Mouse (Mus musculus): ENCODE results near the gene Mycbp.
"Not testable (repeated sequence)": the region's sequence is repeated elsewhere in the genome, so short reads cannot be mapped to it uniquely, and the experiment has no call there.

Mycbp gene

GRCm38 (mm10) chr4:123904333-123905125 lies at the start of gene Mycbp:
Gene Mycbp, plus strand, starts transcription at chr4:123904832.
- DNase-seq = peak; percentile 99

DNA sequence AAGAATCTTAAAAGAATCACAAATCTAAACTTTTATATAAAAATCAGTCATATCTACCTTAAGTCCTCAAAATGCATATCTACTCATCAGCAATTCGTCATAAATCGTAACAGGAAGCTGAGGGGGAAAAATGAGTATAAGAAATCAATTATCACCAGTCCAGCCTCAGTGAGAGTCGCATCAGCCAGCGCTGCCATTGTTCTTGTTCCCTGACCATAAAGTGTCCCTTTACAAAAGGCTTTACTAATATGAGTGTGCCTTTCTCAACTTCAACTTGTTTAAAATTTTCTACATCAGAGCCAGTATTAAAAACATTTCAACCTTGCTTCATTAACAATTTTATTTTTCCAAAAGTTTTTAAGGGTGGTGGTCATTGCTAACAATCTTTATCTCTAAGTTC lies 47.7 kb upstream of the Mycbp start:
- DNase-seq = no peak

GRCm38 (mm10) chr4:123858090-123858489 lies 46.5 kb upstream of the Mycbp start:
- no peak for DNase-seq

DNA sequence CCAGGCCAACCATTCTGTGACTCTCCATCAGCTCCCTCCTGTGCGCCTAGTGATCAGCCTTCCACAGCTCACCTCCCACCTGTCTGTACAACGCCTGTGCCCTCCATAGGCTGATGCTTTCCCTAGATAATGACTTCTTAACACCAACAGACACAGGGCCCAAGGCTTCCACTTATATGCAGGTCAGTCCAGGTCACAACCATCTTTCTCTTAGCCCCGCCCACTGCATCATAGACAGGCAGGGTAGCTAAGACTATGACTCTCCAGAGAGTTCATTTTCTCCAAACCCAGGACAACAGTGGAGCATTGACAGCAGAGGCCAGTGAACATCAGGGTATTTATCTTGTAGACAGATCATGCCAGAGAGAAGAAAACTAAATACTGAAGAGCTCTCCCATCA lies 45.3 kb upstream of the Mycbp start, which contains the start of gene 4933427I04Rik:
Gene 4933427I04Rik, plus strand, starts transcription at position 301 of the 400 bp plus-strand sequence.
- DNase-seq = no peak

DNA sequence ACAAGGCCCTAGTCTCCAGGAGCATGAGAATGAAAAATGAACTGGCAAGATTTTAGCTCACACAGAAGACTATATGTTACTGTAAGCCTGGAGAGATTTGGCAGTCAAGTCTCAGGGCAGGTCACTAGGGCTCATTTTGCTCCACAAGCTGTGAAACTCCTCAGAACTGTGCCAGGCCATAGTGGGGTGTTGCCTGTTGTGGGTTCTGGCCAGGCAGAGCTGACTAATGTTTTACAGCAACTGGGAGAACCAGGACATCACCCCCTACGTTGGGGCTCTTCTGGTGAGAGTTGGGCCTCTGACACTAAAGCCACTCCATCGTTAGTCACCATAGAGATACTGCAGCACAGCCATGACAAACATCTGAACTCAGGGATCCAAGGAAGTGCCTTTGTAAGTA lies 44.8 kb upstream of the Mycbp start:
- DNase-seq = no peak

DNA sequence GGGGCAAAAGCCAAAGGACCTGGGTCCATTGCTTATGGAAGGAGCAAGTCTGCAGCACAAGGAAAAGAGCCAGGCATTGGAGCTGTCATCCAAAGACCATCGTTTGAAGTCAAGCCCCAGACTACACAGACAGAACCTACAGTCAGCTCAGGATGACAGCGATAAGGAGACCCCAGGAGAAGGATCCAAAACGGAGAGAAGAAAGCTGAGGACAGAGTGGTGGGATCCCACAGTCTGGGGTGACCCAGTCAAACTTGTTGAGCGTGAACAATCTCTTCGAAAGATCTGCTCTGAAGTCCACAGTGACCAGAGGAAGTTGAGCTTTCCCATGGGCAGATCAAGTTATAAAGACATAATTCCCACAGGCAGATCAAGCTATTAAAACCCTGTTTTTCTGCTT lies 44.0 kb upstream of the Mycbp start:
- DNase-seq = no peak

- DNase-seq = no peak
Measured at GRCm38 (mm10) chr4:123893726-123894125, 10.9 kb upstream of the Mycbp start.

GRCm38 (mm10) chr4:123894295-123894694 lies 10.3 kb upstream of the Mycbp start:
- DNase-seq = no peak

DNA sequence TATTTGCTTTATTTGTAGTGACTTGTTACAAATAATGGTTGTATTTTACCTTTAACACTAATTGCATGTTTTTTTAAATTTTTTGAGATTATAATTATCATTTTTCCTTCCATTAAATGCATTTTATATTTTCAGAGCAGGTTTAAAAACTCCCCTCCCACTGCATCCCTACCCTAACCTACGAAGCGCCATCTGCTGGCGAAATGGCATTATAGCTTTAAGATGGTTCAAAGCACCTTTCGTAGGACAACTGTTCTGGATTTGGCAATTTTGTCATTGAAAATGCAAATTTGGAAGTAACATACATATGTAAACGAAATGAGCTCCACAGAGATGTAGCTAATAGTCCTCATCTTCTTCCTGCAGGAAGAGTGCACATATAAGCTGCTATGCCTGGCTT lies 5.9 kb upstream of the Mycbp start:
- DNase-seq = peak; percentile 18

GRCm38 (mm10) chr4:123903432-123903831 lies 1.2 kb upstream of the Mycbp start:
- no peak for DNase-seq

DNA sequence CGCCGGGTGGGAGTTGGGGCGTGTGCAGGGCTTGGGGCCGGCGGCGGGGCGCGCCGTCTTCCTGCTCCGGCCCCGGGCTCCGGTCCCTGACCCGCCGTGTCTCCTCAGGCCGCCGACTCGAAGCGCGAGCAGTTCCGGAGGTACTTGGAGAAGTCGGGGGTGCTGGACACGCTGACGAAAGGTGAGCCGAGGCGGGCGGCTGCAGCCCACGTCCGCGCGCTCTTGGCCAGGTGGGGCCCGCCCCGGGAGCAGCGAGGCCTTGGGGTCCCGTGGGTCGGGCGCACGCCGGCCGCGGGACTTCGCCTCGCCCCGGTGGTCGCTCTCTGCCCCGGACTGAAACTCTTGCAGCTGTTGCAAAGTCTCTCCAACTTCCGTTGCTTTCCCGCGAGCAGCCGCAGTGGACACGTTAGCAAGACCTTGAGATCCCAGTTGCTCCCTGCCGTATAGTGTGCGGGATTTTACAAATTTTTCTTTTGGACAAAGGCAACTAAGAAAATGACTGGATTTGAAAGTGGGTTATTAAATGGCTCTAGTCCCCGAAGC lies 565 bp downstream of the Mycbp start:
- no peak for DNase-seq

- DNase-seq = no peak
Measured at GRCm38 (mm10) chr4:123911503-123911902, 6.9 kb downstream of the Mycbp start.

GRCm38 (mm10) chr4:123912431-123912830 lies 7.8 kb downstream of the Mycbp start:
- DNase-seq = no peak

DNA sequence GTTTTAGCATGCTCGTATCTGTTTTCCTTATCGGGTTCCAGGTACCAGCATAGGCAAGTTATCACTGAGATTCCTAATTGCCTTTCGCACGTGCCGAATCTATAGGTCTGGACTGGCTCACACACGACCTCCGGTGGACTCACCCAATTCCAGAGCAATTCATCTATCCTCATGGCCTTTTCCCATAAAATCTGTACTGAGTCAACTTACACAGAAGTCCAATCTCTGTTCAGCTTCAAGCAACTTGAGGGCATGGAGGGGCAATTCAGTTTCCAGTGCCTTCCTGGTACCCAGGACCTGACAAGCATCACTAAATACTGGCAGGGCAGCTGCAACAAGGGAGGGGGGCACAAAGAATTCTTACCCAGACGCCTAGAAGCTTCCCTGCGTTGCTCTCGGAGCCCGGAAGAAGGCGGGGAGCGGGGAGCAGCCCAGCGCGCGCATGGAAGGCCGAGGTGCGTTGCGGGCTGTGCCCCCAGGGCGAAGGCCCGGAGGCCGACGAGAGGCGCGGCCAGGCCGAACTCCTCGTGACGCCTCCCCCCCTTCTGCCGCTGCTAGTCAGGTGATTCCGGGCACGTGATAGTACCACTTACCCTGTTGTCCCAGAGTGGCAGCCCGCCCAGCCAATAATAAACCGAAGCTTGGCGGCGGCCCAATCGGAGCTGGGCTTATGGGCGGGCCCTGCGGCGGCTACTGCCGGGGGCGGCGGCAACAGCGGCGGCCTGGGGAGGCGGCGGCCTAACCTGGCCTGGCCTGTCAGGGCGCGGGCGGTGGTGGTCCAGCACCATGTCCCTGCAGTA lies 12.3 kb downstream of the Mycbp start, which contains the start of gene Rragc:
Gene Rragc, plus strand, starts transcription at position 699 of the 800 bp plus-strand sequence.
- peak; percentile 100 for DNase-seq

DNA sequence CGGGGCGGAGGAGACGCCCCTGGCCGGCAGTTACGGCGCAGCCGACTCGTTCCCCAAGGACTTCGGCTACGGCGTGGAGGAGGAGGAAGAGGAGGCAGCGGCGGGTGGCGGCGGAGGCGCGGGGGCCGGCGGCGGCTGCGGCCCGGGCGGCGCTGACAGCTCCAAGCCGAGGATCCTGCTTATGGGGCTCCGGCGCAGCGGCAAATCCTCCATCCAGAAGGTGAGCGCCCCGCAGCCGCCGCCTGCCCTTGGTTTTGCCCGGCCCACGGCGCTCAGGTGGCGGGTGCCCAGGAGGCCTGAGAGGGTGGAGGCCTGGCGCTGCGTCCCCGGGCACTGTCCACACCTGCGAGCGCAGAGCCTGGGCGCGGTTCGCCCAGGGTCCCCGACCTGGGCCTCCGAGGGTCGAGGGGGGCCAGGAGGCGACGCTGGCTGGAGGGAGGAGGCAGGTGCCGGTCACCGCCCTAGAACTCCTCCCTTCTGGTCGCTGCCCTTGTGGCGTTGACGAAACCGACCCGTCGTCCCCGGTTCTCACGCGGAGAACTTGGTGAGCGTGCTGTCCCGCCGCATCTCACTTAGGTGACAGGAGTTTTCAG lies 13.0 kb downstream of the Mycbp start, which contains the start of gene 4930535I16Rik:
Gene 4930535I16Rik, minus strand, starts transcription at position 475 of the 593 bp plus-strand sequence.
- no peak for DNase-seq

GRCm38 (mm10) chr4:123918851-123919250 lies 14.2 kb downstream of the Mycbp start:
- DNase-seq = no peak

- DNase-seq = no peak
Measured at GRCm38 (mm10) chr4:123921055-123921565, 16.5 kb downstream of the Mycbp start.

DNA sequence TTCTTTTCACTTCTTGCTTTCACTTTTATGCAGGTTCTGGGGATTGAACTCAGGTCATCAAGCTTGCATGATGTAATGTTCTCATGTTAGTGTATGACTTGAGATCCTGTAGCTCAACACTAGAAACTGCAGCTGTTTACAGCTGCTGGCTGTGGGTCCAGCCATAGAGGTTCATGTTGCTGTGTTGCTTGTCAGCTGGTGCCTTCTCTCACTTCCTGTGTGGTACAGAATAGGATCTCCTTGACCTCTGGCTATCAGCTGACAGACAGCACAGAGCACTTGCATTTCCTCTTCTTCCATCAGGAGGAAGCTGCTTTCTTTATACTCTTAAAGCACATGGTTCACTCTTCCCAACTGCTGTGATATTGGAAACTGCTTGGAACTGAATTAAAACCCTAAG lies 23.3 kb downstream of the Mycbp start:
- DNase-seq = no peak

DNA sequence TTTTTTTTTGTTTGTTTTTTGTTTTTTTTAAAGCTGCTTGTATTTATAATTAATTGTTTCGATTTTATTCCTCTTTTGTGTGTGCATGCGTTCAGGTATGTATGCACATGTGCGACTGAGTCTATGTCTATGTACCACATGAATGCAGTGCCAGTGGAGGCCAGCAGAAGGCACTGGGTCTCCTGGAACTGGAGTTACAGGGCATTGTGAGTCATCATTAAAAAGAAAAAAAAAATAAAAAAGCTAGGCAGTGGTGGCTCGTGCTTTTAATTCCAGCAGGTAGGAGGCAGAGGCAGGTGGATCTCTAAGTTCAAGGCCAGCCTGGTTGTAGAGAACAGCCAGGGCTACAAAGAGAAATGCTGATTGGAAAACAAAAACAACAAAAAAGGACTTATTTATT lies 25.4 kb downstream of the Mycbp start:
- DNase-seq = no peak

GRCm38 (mm10) chr4:123934306-123934705 lies 29.7 kb downstream of the Mycbp start:
- DNase-seq = no peak

- no peak for DNase-seq
Measured at GRCm38 (mm10) chr4:123936059-123936458, 31.4 kb downstream of the Mycbp start.

- DNase-seq = peak; percentile 67
Measured at GRCm38 (mm10) chr4:123939838-123940237, 35.2 kb downstream of the Mycbp start.

GRCm38 (mm10) chr4:123940878-123941277 lies 36.2 kb downstream of the Mycbp start:
- DNase-seq = not testable (repeated sequence)

All from right cerebral cortex, adult 18-20 months (tissue).